Mouse (Mus musculus): ENCODE data around the gene Btbd7.

The Btbd7 gene

DNA sequence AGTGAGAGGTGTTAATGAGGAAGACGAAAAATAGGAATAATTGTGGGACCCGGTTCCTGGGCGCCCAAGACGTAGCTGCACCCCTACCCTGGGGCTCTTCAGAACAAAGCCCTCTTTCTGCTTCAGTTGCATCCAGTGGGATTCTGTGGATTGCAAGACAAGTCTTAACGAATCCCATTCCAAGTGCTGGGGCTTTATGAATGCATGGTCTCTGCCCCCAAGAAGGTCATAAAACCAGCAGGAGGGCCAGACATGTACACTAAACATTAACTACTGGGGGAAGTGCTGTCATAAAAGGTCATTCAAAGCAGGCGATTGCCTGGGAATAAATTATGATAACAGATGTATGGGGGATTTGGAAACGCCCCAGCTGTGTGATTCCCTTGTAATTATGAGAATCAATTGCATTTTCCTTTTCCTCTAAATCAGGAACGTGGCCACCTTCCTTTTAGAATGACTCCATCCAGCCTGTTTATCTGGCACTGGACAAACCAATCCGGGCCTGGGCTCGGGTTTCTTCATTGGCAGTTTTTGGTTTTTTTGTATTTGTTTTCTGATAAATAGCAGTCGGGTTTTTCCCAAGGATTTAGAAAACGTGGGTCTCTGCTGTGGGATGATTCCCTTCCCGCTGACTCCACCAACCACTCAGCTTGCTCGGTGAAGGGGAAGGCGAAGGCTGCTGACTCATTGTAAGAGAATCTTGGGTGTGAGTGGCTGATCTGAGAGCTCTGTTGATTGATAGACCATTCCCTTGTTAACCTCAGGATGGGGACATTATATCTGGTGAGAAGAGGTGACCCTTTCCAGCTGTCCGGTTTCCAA lies 147.3 kb downstream of the Btbd7 start:
- DNase-seq (ENCODE audit: low spot score in 2 of 2): no peak
